Mouse (Mus musculus): Measurements from ENCODE around the gene Fermt2. TPM values are rescaled to one million over a fixed set of nuclear protein-coding genes. Genes with fewer than 3 reads are reported as not detected.

Gene Fermt2
- polyA plus RNA-seq, 1 experiment from 2014 or later = 144 TPM

GRCm38 (mm10) chr14:45551121-45551768, 21.3 kb upstream of the Fermt2 start:
- DNase-seq (ENCODE audit: low read depth, low spot score) (no peak), ATAC-seq (no peak)
- ChIA-PET CTCF (interaction anchor here (1.0 to 1.2 kb wide), 2 partner anchors 59 to 66 kb away, joined by 3 read pairs; no protein-coding TSS in a partner anchor), POLR2A (no interaction called here)
- no peaks in the 10 kb centered on the region for H3K27me3 ChIP-seq
- in situ Hi-C loops (cut with MboI; ENCODE audit: low pct_unique_long_range_greater_than_20kb) = no loop called here
- peak; percentile 46 for TF ChIP-seq CTCF (IDR thresholded peaks at IDR 0.05)

- ChIA-PET CTCF (interaction anchor here (1.2 kb wide), 1 partner anchor 23 kb away, joined by 4 read pairs; no protein-coding TSS in a partner anchor), POLR2A (no interaction called here)
- no peak for TF ChIP-seq CTCF (IDR thresholded peaks at IDR 0.05)
- in situ Hi-C loops (cut with MboI; ENCODE audit: low pct_unique_long_range_greater_than_20kb) = no loop called here
- ATAC-seq (no peak), DNase-seq (ENCODE audit: low read depth, low spot score) (no peak)
- H3K27me3 ChIP-seq = no peaks in the 10 kb centered on the region
These were observed 20.2 kb upstream of the Fermt2 start for GRCm38 (mm10) chr14:45550010-45550647.

- peak; percentile 70 for TF ChIP-seq CTCF (IDR thresholded peaks at IDR 0.05)
- ChIA-PET POLR2A (no interaction called here), CTCF (no interaction called here)
- DNase-seq (ENCODE audit: low read depth, low spot score) (no peak), ATAC-seq (no peak)
- H3K27me3 ChIP-seq = no peaks in the 10 kb centered on the region
- in situ Hi-C loops (cut with MboI; ENCODE audit: low pct_unique_long_range_greater_than_20kb) = no loop called here
These were observed 18.2 kb upstream of the Fermt2 start for GRCm38 (mm10) chr14:45548118-45548517.

- POLR2A ChIA-PET = no interaction called here
- ATAC-seq = no peak
- in situ Hi-C loops (cut with MboI; ENCODE audit: low pct_unique_long_range_greater_than_20kb) = loop anchor here (5.0 kb wide), 1 partner anchor 118 kb away; no protein-coding TSS in a partner anchor
- no peak for TF ChIP-seq CTCF (IDR thresholded peaks at IDR 0.05)
- H3K27me3 ChIP-seq = no peaks in the 10 kb centered on the region
- no peak for DNase-seq (ENCODE audit: low read depth, low spot score)
- CTCF ChIA-PET = interaction anchor here (1.4 to 1.5 kb wide), 2 partner anchors 176 to 227 kb away, joined by 3 to 4 read pairs; no protein-coding TSS in a partner anchor
These were observed 15.0 kb upstream of the Fermt2 start for GRCm38 (mm10) chr14:45544905-45545304.

- DNase-seq (ENCODE audit: low read depth, low spot score) (no peak), ATAC-seq (no peak)
- ChIA-PET CTCF (interaction anchor here (1.4 to 2.2 kb wide), 3 partner anchors 120 to 228 kb away, joined by 3 to 9 read pairs (median 4); no protein-coding TSS in a partner anchor), POLR2A (no interaction called here)
- H3K27me3 ChIP-seq = no peaks in the 10 kb centered on the region
- in situ Hi-C loops (cut with MboI; ENCODE audit: low pct_unique_long_range_greater_than_20kb) = loop anchor here (5.0 kb wide), 1 partner anchor 117 kb away; no protein-coding TSS in a partner anchor
- TF ChIP-seq CTCF (IDR thresholded peaks at IDR 0.05) = no peak
These were observed 14.1 kb upstream of the Fermt2 start for GRCm38 (mm10) chr14:45544026-45544425.

- ATAC-seq (peak; percentile 60), DNase-seq (ENCODE audit: low read depth, low spot score) (no peak)
- ChIA-PET POLR2A (no interaction called here), CTCF (interaction anchor here (1.4 kb wide), 1 partner anchor 117 kb away, joined by 5 read pairs; no protein-coding TSS in a partner anchor)
- peak; percentile 92 for TF ChIP-seq CTCF (IDR thresholded peaks at IDR 0.05)
- no peaks in the 10 kb centered on the region for H3K27me3 ChIP-seq
- in situ Hi-C loops (cut with MboI; ENCODE audit: low pct_unique_long_range_greater_than_20kb) = loop anchor here (5.0 kb wide), 1 partner anchor 113 kb away; no protein-coding TSS in a partner anchor
These were observed 9.9 kb upstream of the Fermt2 start for GRCm38 (mm10) chr14:45539659-45540468.

- no peaks in the 10 kb centered on the region for H3K27me3 ChIP-seq
- CTCF ChIA-PET = interaction anchor here (0.9 kb wide), 1 partner anchor 35 kb away, joined by 3 read pairs; no protein-coding TSS in a partner anchor
- TF ChIP-seq CTCF (IDR thresholded peaks at IDR 0.05) = no peak
- DNase-seq (ENCODE audit: low read depth, low spot score) (no peak), ATAC-seq (peak; percentile 38)
- in situ Hi-C loops (cut with MboI; ENCODE audit: low pct_unique_long_range_greater_than_20kb) = no loop called here
- POLR2A ChIA-PET = interaction anchor here (1.0 to 1.2 kb wide), 2 partner anchors 12 to 90 kb away, joined by 5 read pairs; no protein-coding TSS in a partner anchor
These were observed 737 bp upstream of the Fermt2 start for GRCm38 (mm10) chr14:45530364-45531345.

- CTCF ChIA-PET = interaction anchor here (1.0 kb wide), 1 partner anchor 92 kb away, joined by 4 read pairs; no protein-coding TSS in a partner anchor
- POLR2A ChIA-PET = interaction anchor here (0.6 to 1.5 kb wide), 4 partner anchors 10 to 113 kb away, joined by 3 to 4 read pairs (median 3); no protein-coding TSS in a partner anchor
- in situ Hi-C loops (cut with MboI; ENCODE audit: low pct_unique_long_range_greater_than_20kb) = no loop called here
- ATAC-seq (no peak), DNase-seq (ENCODE audit: low read depth, low spot score) (no peak)
- no peak for TF ChIP-seq CTCF (IDR thresholded peaks at IDR 0.05)
- H3K27me3 ChIP-seq = no peaks in the 10 kb centered on the region
These were observed 1.1 kb downstream of the Fermt2 start for GRCm38 (mm10) chr14:45528861-45529260.

- POLR2A ChIA-PET = no interaction called here
- ATAC-seq (no peak), DNase-seq (ENCODE audit: low read depth, low spot score) (no peak)
- H3K27me3 ChIP-seq = no peaks in the 10 kb centered on the region
- CTCF ChIA-PET = interaction anchor here (0.8 kb wide), 1 partner anchor 12 kb away, joined by 3 read pairs; no protein-coding TSS in a partner anchor
- in situ Hi-C loops (cut with MboI; ENCODE audit: low pct_unique_long_range_greater_than_20kb) = no loop called here
- no peak for TF ChIP-seq CTCF (IDR thresholded peaks at IDR 0.05)
These were observed 14.1 kb downstream of the Fermt2 start for GRCm38 (mm10) chr14:45515771-45516170.
